Mouse (Mus musculus) brain, embryonic 14.5 days (tissue): ENCODE results near the gene Pcp2.

Experiments used
- CTCF ChIP-seq: fragments of 200-500 bp; IDR thresholded peaks from 2 replicates; pipeline ENCODE4 v1.5.1; 2012; ENCODE audit warnings: inconsistent platforms, mild to moderate bottlenecking, moderate library complexity, borderline replicate concordance; ENCODE audit not compliant: insufficient read depth, insufficient read length; ENCODE audit errors: extremely low read depth
- POLR2A ChIP-seq: fragments of 200-500 bp; IDR thresholded peaks from 2 replicates; pipeline ENCODE4 v1.6.1; 2012; ENCODE audit warnings: mild to moderate bottlenecking, inconsistent platforms, borderline replicate concordance; ENCODE audit not compliant: poor library complexity, insufficient read depth, insufficient read length, severe bottlenecking; ENCODE audit errors: extremely low read depth

DNA sequence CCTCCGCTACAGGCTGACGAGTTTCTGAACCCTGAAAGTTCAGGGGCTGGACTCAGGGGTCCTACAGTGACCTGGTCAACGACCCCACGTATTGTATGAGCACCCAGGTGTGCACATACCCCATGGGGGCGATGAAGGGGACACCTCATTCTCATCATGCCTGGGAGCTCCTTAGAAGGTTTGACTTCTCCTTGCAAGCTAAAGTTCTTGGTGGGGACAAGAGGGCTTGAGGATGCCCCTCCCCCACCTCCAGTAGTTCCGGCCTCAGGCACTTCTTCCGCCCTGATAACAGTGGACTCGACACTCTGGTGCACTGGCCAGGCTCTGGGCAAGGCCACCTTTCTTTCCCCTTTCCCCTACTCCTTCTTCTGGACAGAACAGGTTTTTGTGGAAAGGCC lies 6.1 kb upstream of the Pcp2 start:
- TF ChIP-seq CTCF = no peak
- no peak for TF ChIP-seq POLR2A
